In the genomic region with DNA sequence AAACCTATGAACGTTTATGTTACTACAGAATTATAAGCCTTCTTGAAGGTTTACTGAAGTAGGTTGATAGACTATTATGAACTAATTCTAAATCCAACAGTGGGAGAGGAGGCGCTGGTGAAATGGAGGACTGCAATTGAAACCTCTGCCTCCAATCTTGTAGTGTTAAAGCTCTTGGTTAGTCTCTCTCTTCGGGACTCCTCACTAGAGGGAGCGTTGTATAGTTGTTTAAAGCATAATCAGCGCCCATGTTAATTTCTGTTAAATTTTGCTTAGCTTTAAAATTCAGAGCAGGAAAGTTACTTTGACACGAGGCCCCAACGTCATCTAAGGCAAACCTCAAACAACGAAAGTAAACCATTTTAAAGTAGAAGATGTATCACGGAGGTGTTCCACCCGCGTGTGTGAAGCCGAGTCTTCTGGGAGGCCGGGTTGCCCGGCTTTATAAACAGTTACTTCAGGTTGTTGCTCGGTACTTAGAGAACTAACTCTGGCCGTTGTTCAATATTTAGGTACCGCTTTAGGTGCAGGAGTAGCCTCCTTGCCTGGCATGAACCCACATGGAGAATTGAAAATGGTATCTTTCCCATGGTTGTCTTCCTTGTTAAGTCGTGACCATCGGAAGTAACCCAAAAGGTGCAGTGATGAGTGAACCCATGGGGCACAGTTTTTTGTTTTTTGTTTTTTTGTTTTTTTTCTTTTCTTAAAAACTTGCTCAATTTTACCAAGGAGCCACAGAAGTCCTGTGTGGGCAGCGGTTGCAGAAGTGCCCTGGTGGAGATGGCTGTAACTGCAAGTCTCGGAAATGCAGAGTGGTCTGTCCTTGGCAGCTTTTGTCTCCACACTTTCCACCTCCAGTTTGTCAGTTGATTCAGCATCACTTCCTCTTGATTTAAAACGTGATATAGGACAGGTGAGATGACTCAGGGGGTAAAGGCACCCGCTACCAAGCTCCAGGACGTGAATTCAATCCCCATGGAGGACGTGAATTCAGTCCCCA, we compare ENCODE assay signal across 8 mouse cellular contexts. TPM values are rescaled to one million over a fixed set of nuclear protein-coding genes. Genes with fewer than 3 reads are reported as not detected.
DNase-seq lines count a peak whose midpoint lies in the region; ATAC-seq lines count a peak whose summit lies in the region.

No protein-coding gene starts in this region.

- H3K4me2 ChIP-seq in lung, embryonic 15.5 days = peak overlapping the region; percentile 79
- peak overlapping the region; percentile 81 for H3K4me2 ChIP-seq in intestine, embryonic 15.5 days (replicated peaks)
- H3K4me2 ChIP-seq in midbrain, embryonic 14.5 days (ENCODE audit: low read length) = peak overlapping the region; percentile 81

- no peak overlapping the region for H3K27ac ChIP-seq in lung, embryonic 15.5 days
- H3K27ac ChIP-seq in intestine, embryonic 15.5 days = no peak overlapping the region
- H3K27ac ChIP-seq in midbrain, embryonic 14.5 days (replicated peaks; ENCODE audit: low read depth, low read length) = no peak overlapping the region

- no peaks in the 10 kb centered on the region for H3K9me3 ChIP-seq in lung, embryonic 15.5 days
- H3K9me3 ChIP-seq in intestine, embryonic 15.5 days = no peaks in the 10 kb centered on the region
- H3K9me3 ChIP-seq in midbrain, embryonic 14.5 days (ENCODE audit: control insufficient read depth, low read length) = no peaks in the 10 kb centered on the region

- DNase-seq in lung, postnatal 25 days (ENCODE audit: low spot score) = no peak
- peak; percentile 56 for DNase-seq in embryo, embryonic 10 days (ENCODE audit: low spot score)
- DNase-seq in midbrain, embryonic 14.5 days = peak; percentile 53
- peak; percentile 78 for DNase-seq in thymus, postnatal 4 days
- DNase-seq in cerebellum, adult 11-12 months = no peak

- H3K36me3 ChIP-seq in lung, embryonic 15.5 days = no peaks in the 10 kb centered on the region
- H3K36me3 ChIP-seq in intestine, embryonic 15.5 days = no peaks in the 10 kb centered on the region
- no peaks in the 10 kb centered on the region for H3K36me3 ChIP-seq in midbrain, embryonic 14.5 days (ENCODE audit: control insufficient read depth, insufficient read depth, low read length)

- 73% methylated on average over 25 of the region's 25 CpGs for WGBS in lung, embryonic 15.5 days
- 73% methylated on average over 25 of the region's 25 CpGs for whole genome bisulfite sequencing in intestine, embryonic 15.5 days
- WGBS in midbrain, embryonic 14.5 days = 83% methylated on average over 25 of the region's 25 CpGs

- H3K9ac ChIP-seq in lung, embryonic 15.5 days = no peak overlapping the region
- no peak overlapping the region for H3K9ac ChIP-seq in intestine, embryonic 15.5 days
- H3K9ac ChIP-seq in midbrain, embryonic 14.5 days (replicated peaks; ENCODE audit: low read length) = no peak overlapping the region

- H3K4me1 ChIP-seq in lung, embryonic 15.5 days = peaks cover 59% of the 10 kb centered on the region
- H3K4me1 ChIP-seq in intestine, embryonic 15.5 days (replicated peaks) = peaks cover 25% of the 10 kb centered on the region
- peaks cover 7% of the 10 kb centered on the region; the same call in 1 of the 2 replicates for H3K4me1 ChIP-seq in midbrain, embryonic 14.5 days (ENCODE audit: control insufficient read depth, insufficient read depth, low read length)

- H3K27me3 ChIP-seq in lung, embryonic 15.5 days = no peaks in the 10 kb centered on the region
- no peaks in the 10 kb centered on the region for H3K27me3 ChIP-seq in intestine, embryonic 15.5 days (replicated peaks)
- H3K27me3 ChIP-seq in midbrain, embryonic 14.5 days (ENCODE audit: control insufficient read depth, insufficient read depth, low read length) = peaks cover 4% of the 10 kb centered on the region; the same call in 1 of the 2 replicates

- ATAC-seq in lung, embryonic 15.5 days (ENCODE audit: borderline replicate concordance, extremely low read depth, low FRiP score, low TSS enrichment) = no peak
- ATAC-seq in intestine, embryonic 15.5 days = no peak
- no peak for ATAC-seq in midbrain, embryonic 14.5 days (ENCODE audit: low FRiP score, low TSS enrichment)
- ATAC-seq in erythroid progenitor cell, adult 5-6 weeks (replicated peaks; ENCODE audit: low FRiP score, poor library complexity, severe bottlenecking) = no peak

- H3K4me3 ChIP-seq in lung, embryonic 15.5 days = peak overlapping the region; percentile 81
- H3K4me3 ChIP-seq in intestine, embryonic 15.5 days (replicated peaks) = peak overlapping the region; percentile 83; the same call in 1 of the 2 replicates
- peak overlapping the region; percentile 86; the same call in 1 of the 2 replicates for H3K4me3 ChIP-seq in midbrain, embryonic 14.5 days (replicated peaks; ENCODE audit: low read depth, low read length)

RNA-seq across cellular contexts. Expression of a gene that starts 1.9 kb away (rescaled TPM):
- polyA plus RNA-seq in lung, embryonic 15.5 days (2015; fragmentation: Nextera tagmentation; extraction: Ambion mirVana) = 39.5 and 44.0 TPM in 2 replicates
- polyA plus RNA-seq in intestine, embryonic 15.5 days (2015; fragmentation: Nextera tagmentation; extraction: Ambion mirVana) = 50.4 and 53.8 TPM in 2 replicates
- 17.7 and 27.8 TPM in 2 replicates for polyA plus RNA-seq in midbrain, embryonic 14.5 days (2014; fragmentation: Nextera tagmentation; extraction: Ambion mirVana)
- 23.1 and 28.1 TPM in 2 replicates for total RNA-seq in erythroid progenitor cell, adult 5-6 weeks (2015; ENCODE audit: low replicate concordance)
- total RNA-seq in erythroid progenitor cell, adult 5-6 weeks (2017; ENCODE audit: low replicate concordance) = 9.4 and 9.5 TPM in 2 replicates

Comparison
In these comparisons a context has a peak if more than half of its experiments do, and no peak if none do; other contexts are left out.
1. DNase-seq: peak in embryo, embryonic 10 days (single experiment), midbrain, embryonic 14.5 days (single experiment) and thymus, postnatal 4 days (single experiment); none in lung, postnatal 25 days (single experiment) and cerebellum, adult 11-12 months (single experiment).
2. Peak in every context shown above with its lines, with median percentiles within 50 percentile points of each other: H3K4me2 ChIP-seq and H3K4me3 ChIP-seq.